Mouse (Mus musculus) limb, embryonic 12.5 days (tissue): ENCODE results near the gene Vmn1r194. TPM values are rescaled to one million over a fixed set of nuclear protein-coding genes. Genes with fewer than 3 reads are reported as not detected.
"Not testable (repeated sequence)": the region's sequence is repeated elsewhere in the genome, so short reads cannot be mapped to it uniquely, and the experiment has no call there.

Source experiments
- ATAC-seq: fragments of 200-750 bp; cut with Nextera tagmentation; 2 replicates; pipeline ENCODE4 v1.8.0; 2017; ENCODE audit warnings: low read depth, moderate TSS enrichment; ENCODE audit not compliant: insufficient number of reproducible peaks, insufficient read depth, low FRiP score, low TSS enrichment
- H3K27ac ChIP-seq: fragments of 300-500 bp; sonication (generic); 2 replicates; pipeline ENCODE4 v1.5.1; 2016; ENCODE audit warnings: mild to moderate bottlenecking, moderate library complexity
- H3K27me3 ChIP-seq: fragments of 300-500 bp; sonication (generic); 2 replicates; pipeline ENCODE4 v1.6.1; 2016; ENCODE audit warnings: mild to moderate bottlenecking, moderate library complexity
- H3K36me3 ChIP-seq: fragments of 300-500 bp; sonication (generic); 2 replicates; pipeline ENCODE4 v1.6.1; 2016; ENCODE audit warnings: mild to moderate bottlenecking, moderate library complexity
- H3K4me1 ChIP-seq: fragments of 300-500 bp; sonication (generic); replicated peaks from 2 replicates; pipeline ENCODE4 v1.6.1; 2016
- H3K4me2 ChIP-seq: fragments of 300-500 bp; sonication (generic); 2 replicates; pipeline ENCODE4 v1.6.1; 2016; ENCODE audit warnings: mild to moderate bottlenecking, moderate library complexity
- H3K4me3 ChIP-seq: fragments of 300-500 bp; sonication (generic); replicated peaks from 2 replicates; pipeline ENCODE4 v1.5.1; 2016; ENCODE audit warnings: mild to moderate bottlenecking
- H3K9ac ChIP-seq: fragments of 300-500 bp; sonication (generic); replicated peaks from 2 replicates; pipeline ENCODE4 v1.6.1; 2016; ENCODE audit warnings: mild to moderate bottlenecking, moderate library complexity
- H3K9me3 ChIP-seq: fragments of 300-500 bp; sonication (generic); 2 replicates; pipeline ENCODE4 v1.6.1; 2016; ENCODE audit warnings: mild to moderate bottlenecking, moderate library complexity
- WGBS: fragments of 180-500 bp; shearing (Covaris S2); methylation state at CpG from one replicate; pipeline ENCODE4 v1.1.7; 2016; 5-methylcytosine and 5-hydroxymethylcytosine counted together
- microRNA-seq: library from miRNA; unstranded; fragments of <30 nt; microRNA quantifications from one replicate; pipeline ENCODE4, GENCODE M21; 2017
- polyA plus RNA-seq: library from polyadenylated mRNA; unstranded; fragments of >200 nt; fragmentation: Nextera tagmentation; extraction: Ambion mirVana; gene quantifications from 2 replicates; pipeline ENCODE4 v1.2.1, GENCODE M21; 2016

Gene Vmn1r194
- polyA plus RNA-seq: not detected in 2 replicates

GRCm38 (mm10) chr13:22243915-22244314 is at the start of gene Vmn1r194:
TSS of gene Vmn1r194 (plus strand) at chr13:22244215.
- no peak within 1 kb of the TSS for H3K9ac ChIP-seq
- no peak within 1 kb of the TSS for H3K4me2 ChIP-seq
- H3K36me3 ChIP-seq: no peaks in the 10 kb centered on the region
- no peaks in the 10 kb centered on the region for H3K4me1 ChIP-seq
- no peak within 1 kb of the TSS for H3K4me3 ChIP-seq
- H3K9me3 ChIP-seq: no peaks in the 10 kb centered on the region
- no peak within 1 kb of the TSS for H3K27ac ChIP-seq
- 57% methylated on average over 1 of the region's 1 CpGs for WGBS
- no peak for ATAC-seq
- no peaks in the 10 kb centered on the region for H3K27me3 ChIP-seq

GRCm38 (mm10) chr13:22223060-22223459 is 21.0 kb upstream of the Vmn1r194 start, which contains the start of gene Vmn1r193:
TSS of gene Vmn1r193 (minus strand) at chr13:22223160.
- H3K4me2 ChIP-seq, H3K9ac ChIP-seq, H3K4me1 ChIP-seq, ATAC-seq, H3K27me3 ChIP-seq, H3K27ac ChIP-seq, H3K4me3 ChIP-seq, H3K9me3 ChIP-seq, H3K36me3 ChIP-seq: not testable (repeated sequence)
- WGBS: 68% methylated on average over 1 of the region's 1 CpGs

- H3K27ac ChIP-seq, H3K9me3 ChIP-seq, H3K4me1 ChIP-seq, H3K27me3 ChIP-seq, H3K4me3 ChIP-seq, ATAC-seq, H3K36me3 ChIP-seq, H3K4me2 ChIP-seq, H3K9ac ChIP-seq: not testable (repeated sequence)
- 88% methylated on average over 1 of the region's 1 CpGs for WGBS
Measured at GRCm38 (mm10) chr13:22270222-22270621, 26.2 kb downstream of the Vmn1r194 start, which contains the start of gene Vmn1r195. TSS of gene Vmn1r195 (plus strand) at chr13:22270522.

- Histone ChIP-seq H3K4me1 (no peaks in the 10 kb centered on the region), H3K27me3 (no peaks in the 10 kb centered on the region), H3K4me3 (no peak overlapping the region), H3K27ac (no peak overlapping the region), H3K36me3 (no peaks in the 10 kb centered on the region), H3K9me3 (no peaks in the 10 kb centered on the region), H3K9ac (no peak overlapping the region), H3K4me2 (no peak overlapping the region)
- no peak for ATAC-seq
- WGBS: 14% methylated on average over 2 of the region's 2 CpGs
Measured at GRCm38 (mm10) chr13:22271721-22272120, 27.7 kb downstream of the Vmn1r194 start.

- ATAC-seq: no peak
- no peak overlapping the region for H3K4me3 ChIP-seq
- no peak overlapping the region for H3K27ac ChIP-seq
- H3K4me1 ChIP-seq: no peaks in the 10 kb centered on the region
- WGBS: 58% methylated on average over 2 of the region's 2 CpGs
- H3K27me3 ChIP-seq: no peaks in the 10 kb centered on the region
- H3K9me3 ChIP-seq: no peaks in the 10 kb centered on the region
- H3K9ac ChIP-seq: no peak overlapping the region
- H3K4me2 ChIP-seq: no peak overlapping the region
- no peaks in the 10 kb centered on the region for H3K36me3 ChIP-seq
Measured at GRCm38 (mm10) chr13:22284578-22284977, 40.6 kb downstream of the Vmn1r194 start.

- Histone ChIP-seq H3K9ac (no peak within 1 kb of the TSS), H3K4me1 (no peaks in the 10 kb centered on the region), H3K4me3 (no peak within 1 kb of the TSS), H3K9me3 (no peaks in the 10 kb centered on the region), H3K4me2 (no peak within 1 kb of the TSS), H3K27ac (no peak within 1 kb of the TSS), H3K27me3 (no peaks in the 10 kb centered on the region), H3K36me3 (no peaks in the 10 kb centered on the region)
- WGBS: 67% methylated on average over 2 of the region's 2 CpGs
- ATAC-seq: no peak
Measured at GRCm38 (mm10) chr13:22289620-22290019, 45.6 kb downstream of the Vmn1r194 start, which contains the start of gene Vmn1r196. TSS of gene Vmn1r196 (plus strand) at chr13:22289920.

Small RNAs within 50 kb of the gene (microRNA-seq; reads per million reads assigned to microRNA genes)
- gene Gm23282 (not detected), gene Gm25084 (not detected)

Other genes starting within 250 kb of the Vmn1r194 start
- gene Prss16, start 234.5 kb upstream of the Vmn1r194 start, polyA plus RNA-seq: 1.2 TPM in 2 replicates
- 24.8 and 50.4 TPM in 2 replicates for gene Hist1h2ah, start 208.6 kb upstream of the Vmn1r194 start, polyA plus RNA-seq
- gene Hist1h2bk, start 208.3 kb upstream of the Vmn1r194 start, polyA plus RNA-seq: 21.0 and 25.9 TPM in 2 replicates
- 30.3 and 34.1 TPM in 2 replicates for gene Hist1h4i, start 202.9 kb upstream of the Vmn1r194 start, polyA plus RNA-seq
- gene Hist1h2ag, start 201.3 kb upstream of the Vmn1r194 start, polyA plus RNA-seq: 119 and 120 TPM in 2 replicates
- gene Hist1h2bj, start 201.0 kb upstream of the Vmn1r194 start, polyA plus RNA-seq: 26.1 and 28.8 TPM in 2 replicates
- not detected in 2 replicates for gene Vmn1r188, start 159.8 kb upstream of the Vmn1r194 start, polyA plus RNA-seq
- gene Vmn1r189, start 138.4 kb upstream of the Vmn1r194 start, polyA plus RNA-seq: not detected in 2 replicates
- not detected in 2 replicates for gene Vmn1r191, start 60.2 kb upstream of the Vmn1r194 start, polyA plus RNA-seq
- gene Vmn1r192, start 53.1 kb upstream of the Vmn1r194 start, polyA plus RNA-seq: not detected in 2 replicates
- gene Vmn1r193, start 21.1 kb upstream of the Vmn1r194 start, polyA plus RNA-seq: not detected in 2 replicates
- gene Vmn1r195, start 26.3 kb downstream of the Vmn1r194 start, polyA plus RNA-seq: not detected in 2 replicates
- gene Vmn1r196, start 45.7 kb downstream of the Vmn1r194 start, polyA plus RNA-seq: not detected in 2 replicates
- not detected in 2 replicates for gene Vmn1r197, start 80.4 kb downstream of the Vmn1r194 start, polyA plus RNA-seq
- gene Vmn1r198, start 106.1 kb downstream of the Vmn1r194 start, polyA plus RNA-seq: not detected in 2 replicates
- gene Vmn1r199, start 135.6 kb downstream of the Vmn1r194 start, polyA plus RNA-seq: not detected in 2 replicates
- gene Vmn1r200, start 146.2 kb downstream of the Vmn1r194 start, polyA plus RNA-seq: not detected in 2 replicates
- not detected in 2 replicates for gene Vmn1r201, start 227.7 kb downstream of the Vmn1r194 start, polyA plus RNA-seq